Mouse (Mus musculus): Measurements from ENCODE around the gene Dld. TPM values are rescaled to one million over a fixed set of nuclear protein-coding genes. Genes with fewer than 3 reads are reported as not detected.

Gene Dld
- polyA plus RNA-seq, 1 experiment from 2014 or later: 125 TPM

DNA sequence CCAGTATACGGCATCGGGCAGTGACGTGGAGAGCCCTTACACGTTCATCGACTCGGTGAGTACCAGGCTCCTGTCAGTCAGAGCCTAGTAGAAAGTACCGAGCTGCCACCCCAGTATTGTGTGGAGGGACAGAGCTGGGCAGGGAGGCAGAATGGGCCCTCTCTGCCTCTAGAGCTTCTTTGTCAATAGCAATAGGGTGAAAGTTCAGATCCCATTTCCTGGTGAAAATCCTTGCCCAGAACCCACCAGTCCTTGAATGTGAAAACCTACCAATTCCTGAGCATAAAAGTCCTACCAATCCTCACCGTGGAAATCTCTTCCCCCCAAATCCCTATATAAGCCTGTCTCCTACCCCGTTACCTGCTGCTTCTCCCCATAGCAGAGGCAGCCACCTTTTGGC is 51.0 kb downstream of the Dld start:
- no peaks in the 10 kb centered on the region for H3K36me3 ChIP-seq (replicated peaks; ENCODE audit: control insufficient read depth, insufficient read depth)
- no peak overlapping the region for H3K4me2 ChIP-seq (replicated peaks)
- H3K4me3 ChIP-seq (replicated peaks; ENCODE audit: low read length): no peak overlapping the region
- DNase-seq (ENCODE audit: low spot score) (no peak), ATAC-seq (ENCODE audit: low FRiP score) (no peak)
- no peaks in the 10 kb centered on the region for H3K27me3 ChIP-seq (ENCODE audit: control insufficient read depth, insufficient read depth, low read length)
- no peak overlapping the region for H3K27ac ChIP-seq
- H3K9me3 ChIP-seq (ENCODE audit: control insufficient read depth, low read length): no peaks in the 10 kb centered on the region
- no peaks in the 10 kb centered on the region for H3K4me1 ChIP-seq (replicated peaks; ENCODE audit: control insufficient read depth, insufficient read depth, low read length)
- 93% methylated on average over 9 of the region's 9 CpGs for WGBS
- no peak overlapping the region for H3K9ac ChIP-seq

DNA sequence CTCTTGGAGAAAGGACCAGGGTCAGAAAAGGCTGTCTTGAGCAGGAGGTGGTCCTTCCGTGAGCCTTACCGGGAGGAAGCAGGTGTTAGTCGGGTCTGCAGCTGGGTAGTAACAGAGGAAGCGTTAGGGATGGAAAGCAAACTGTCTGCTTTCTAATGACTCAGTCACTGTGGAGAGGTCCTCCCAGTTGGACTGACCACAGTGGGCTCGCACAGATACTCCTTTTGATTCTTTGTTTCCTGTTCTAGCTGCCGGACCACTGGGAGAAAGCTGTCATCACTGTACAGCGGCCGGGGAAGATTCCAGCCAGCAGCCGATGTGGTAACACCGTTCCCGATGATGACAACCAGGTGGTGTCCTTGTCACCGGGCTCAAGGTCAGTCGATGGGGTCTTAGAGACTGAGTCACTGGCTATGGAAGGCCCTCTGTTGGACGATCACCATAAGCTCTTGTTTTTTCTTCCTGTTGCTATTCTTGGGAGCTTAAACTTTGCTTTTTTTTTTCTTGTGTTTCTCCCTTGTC is 51.5 kb downstream of the Dld start:
- Histone ChIP-seq H3K4me2 (replicated peaks) (no peak overlapping the region), H3K36me3 (replicated peaks; ENCODE audit: control insufficient read depth, insufficient read depth) (no peaks in the 10 kb centered on the region), H3K4me3 (replicated peaks; ENCODE audit: low read length) (no peak overlapping the region), H3K9ac (no peak overlapping the region), H3K27me3 (ENCODE audit: control insufficient read depth, insufficient read depth, low read length) (no peaks in the 10 kb centered on the region), H3K4me1 (replicated peaks; ENCODE audit: control insufficient read depth, insufficient read depth, low read length) (no peaks in the 10 kb centered on the region), H3K9me3 (ENCODE audit: control insufficient read depth, low read length) (no peaks in the 10 kb centered on the region), H3K27ac (no peak overlapping the region)
- ATAC-seq (ENCODE audit: low FRiP score) (no peak), DNase-seq (ENCODE audit: low spot score) (no peak)
- WGBS: 86% methylated on average over 14 of the region's 14 CpGs

DNA sequence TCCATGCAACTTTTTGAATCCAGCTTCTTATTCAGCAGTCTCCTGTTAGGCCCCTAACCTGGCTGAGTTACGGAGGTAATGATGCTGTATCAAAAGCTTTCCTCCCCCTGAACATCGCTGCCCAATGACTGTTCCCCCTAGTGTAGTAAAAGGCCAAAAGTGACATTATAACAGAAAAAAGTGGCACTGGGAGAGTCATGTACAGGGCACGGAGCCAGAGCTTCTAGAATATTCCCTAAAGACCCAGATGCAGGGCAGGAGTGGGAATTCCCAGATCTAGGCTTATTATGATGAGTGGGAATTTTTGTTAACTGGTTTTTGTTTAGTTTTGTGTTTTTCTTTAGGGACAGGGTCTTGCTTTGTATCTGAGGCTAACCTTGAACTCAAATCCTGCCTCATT is 52.1 kb downstream of the Dld start:
- Histone ChIP-seq H3K9me3 (ENCODE audit: control insufficient read depth, low read length) (no peaks in the 10 kb centered on the region), H3K36me3 (replicated peaks; ENCODE audit: control insufficient read depth, insufficient read depth) (no peaks in the 10 kb centered on the region), H3K27ac (no peak overlapping the region), H3K4me1 (replicated peaks; ENCODE audit: control insufficient read depth, insufficient read depth, low read length) (no peaks in the 10 kb centered on the region), H3K27me3 (ENCODE audit: control insufficient read depth, insufficient read depth, low read length) (no peaks in the 10 kb centered on the region), H3K4me3 (replicated peaks; ENCODE audit: low read length) (no peak overlapping the region), H3K9ac (no peak overlapping the region), H3K4me2 (replicated peaks) (no peak overlapping the region)
- ATAC-seq (ENCODE audit: low FRiP score) (no peak), DNase-seq (ENCODE audit: low spot score) (no peak)
- WGBS: 89% methylated on average over 3 of the region's 3 CpGs

DNA sequence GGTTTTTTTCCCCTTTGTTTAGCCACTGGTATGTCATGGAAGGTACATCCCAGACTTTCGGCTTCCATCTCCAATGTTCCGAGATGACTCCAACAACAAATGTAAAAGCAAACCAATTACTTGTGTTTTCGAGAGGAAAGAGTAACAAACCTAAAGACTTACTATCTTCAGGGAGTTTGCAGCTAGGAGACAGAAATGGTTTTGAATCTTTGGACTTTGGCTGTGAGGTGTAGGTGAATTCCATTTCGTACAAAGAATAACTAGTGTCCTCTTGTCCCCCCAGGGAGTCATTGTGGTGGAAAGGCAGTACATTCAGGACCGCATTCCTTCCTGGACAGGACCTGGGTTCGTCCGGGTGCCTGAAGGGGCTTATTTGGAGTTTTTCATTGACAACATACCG is 52.7 kb downstream of the Dld start:
- Histone ChIP-seq H3K9ac (no peak overlapping the region), H3K4me2 (replicated peaks) (no peak overlapping the region), H3K27ac (no peak overlapping the region), H3K4me3 (replicated peaks; ENCODE audit: low read length) (no peak overlapping the region), H3K36me3 (replicated peaks; ENCODE audit: control insufficient read depth, insufficient read depth) (no peaks in the 10 kb centered on the region), H3K9me3 (ENCODE audit: control insufficient read depth, low read length) (no peaks in the 10 kb centered on the region), H3K27me3 (ENCODE audit: control insufficient read depth, insufficient read depth, low read length) (no peaks in the 10 kb centered on the region), H3K4me1 (replicated peaks; ENCODE audit: control insufficient read depth, insufficient read depth, low read length) (no peaks in the 10 kb centered on the region)
- no peak for DNase-seq (ENCODE audit: low spot score)
- ATAC-seq (ENCODE audit: low FRiP score): no peak
- WGBS: 88% methylated on average over 8 of the region's 8 CpGs

DNA sequence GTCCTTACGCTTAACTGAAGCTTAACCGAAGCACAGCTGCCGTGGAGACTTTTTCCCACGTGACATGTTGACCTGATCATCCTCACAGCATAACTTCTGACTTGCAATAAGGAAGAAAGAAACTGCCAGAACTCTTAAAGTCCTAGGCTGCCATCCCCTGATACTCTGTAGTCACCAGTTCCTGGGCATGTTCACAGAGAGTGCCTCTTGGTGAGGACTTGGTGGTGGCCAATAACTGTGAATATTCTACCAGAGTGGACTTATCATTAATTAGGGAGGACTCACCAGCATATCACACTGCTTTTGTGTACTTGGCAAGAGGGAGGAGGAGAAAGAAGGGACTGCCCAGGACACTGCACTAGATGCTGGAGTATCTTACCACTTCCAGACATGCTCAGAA is 53.1 kb downstream of the Dld start:
- H3K27me3 ChIP-seq (ENCODE audit: control insufficient read depth, insufficient read depth, low read length): no peaks in the 10 kb centered on the region
- no peak for ATAC-seq (ENCODE audit: low FRiP score)
- DNase-seq (ENCODE audit: low spot score): no peak
- no peaks in the 10 kb centered on the region for H3K4me1 ChIP-seq (replicated peaks; ENCODE audit: control insufficient read depth, insufficient read depth, low read length)
- no peak overlapping the region for H3K4me2 ChIP-seq (replicated peaks)
- H3K9me3 ChIP-seq (ENCODE audit: control insufficient read depth, low read length): no peaks in the 10 kb centered on the region
- no peak overlapping the region for H3K9ac ChIP-seq
- H3K27ac ChIP-seq: no peak overlapping the region
- H3K4me3 ChIP-seq (replicated peaks; ENCODE audit: low read length): no peak overlapping the region
- WGBS: 90% methylated on average over 4 of the region's 4 CpGs
- H3K36me3 ChIP-seq (replicated peaks; ENCODE audit: control insufficient read depth, insufficient read depth): no peaks in the 10 kb centered on the region

DNA sequence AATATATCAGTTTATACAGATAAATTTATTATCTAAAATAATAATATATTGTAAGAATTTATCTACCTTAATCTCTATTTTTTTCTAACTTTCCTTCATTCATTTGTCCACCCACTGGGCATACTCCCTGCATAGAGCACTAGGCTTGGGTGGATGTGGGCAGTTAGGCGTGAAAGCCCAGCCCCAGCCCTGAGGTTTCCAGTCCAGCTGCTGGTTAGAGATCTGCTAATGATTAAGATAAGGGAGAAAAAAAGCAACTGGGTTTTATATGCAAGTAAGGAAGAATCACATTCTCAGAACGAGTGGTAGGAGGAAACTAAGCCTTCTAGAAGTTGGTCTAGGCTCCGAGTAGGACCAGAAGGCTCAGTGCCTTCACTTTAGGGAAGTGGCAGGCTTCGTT is 55.2 kb downstream of the Dld start:
- Histone ChIP-seq H3K9me3 (ENCODE audit: control insufficient read depth, low read length) (no peaks in the 10 kb centered on the region), H3K27ac (no peak overlapping the region), H3K4me1 (replicated peaks; ENCODE audit: control insufficient read depth, insufficient read depth, low read length) (no peaks in the 10 kb centered on the region), H3K36me3 (replicated peaks; ENCODE audit: control insufficient read depth, insufficient read depth) (no peaks in the 10 kb centered on the region), H3K9ac (no peak overlapping the region), H3K27me3 (ENCODE audit: control insufficient read depth, insufficient read depth, low read length) (no peaks in the 10 kb centered on the region), H3K4me3 (replicated peaks; ENCODE audit: low read length) (no peak overlapping the region), H3K4me2 (replicated peaks) (no peak overlapping the region)
- ATAC-seq (ENCODE audit: low FRiP score): no peak
- DNase-seq (ENCODE audit: low spot score): no peak
- WGBS: 82% methylated on average over 4 of the region's 4 CpGs

DNA sequence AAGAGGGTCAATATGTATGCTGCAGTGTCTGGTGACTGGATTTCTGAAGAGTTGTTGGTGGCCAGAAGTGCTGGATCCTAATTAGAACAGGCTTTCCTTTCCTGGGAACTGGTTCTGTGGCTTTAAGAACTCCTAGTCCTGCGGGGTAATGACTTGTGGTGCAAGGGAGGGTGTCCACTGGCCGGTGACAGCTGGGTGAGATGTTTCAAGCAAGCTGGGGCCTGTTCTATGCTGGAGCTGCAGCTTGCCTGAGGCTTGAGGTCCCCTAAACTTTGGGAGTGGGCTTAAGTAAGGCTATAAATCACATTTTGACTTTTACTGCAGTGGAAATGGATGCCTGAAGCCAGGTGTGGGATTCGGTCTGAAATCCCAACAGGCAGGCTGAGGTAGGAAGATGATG is 55.7 kb downstream of the Dld start:
- DNase-seq (ENCODE audit: low spot score): no peak
- Histone ChIP-seq H3K27me3 (ENCODE audit: control insufficient read depth, insufficient read depth, low read length) (no peaks in the 10 kb centered on the region), H3K4me1 (replicated peaks; ENCODE audit: control insufficient read depth, insufficient read depth, low read length) (no peaks in the 10 kb centered on the region), H3K9ac (no peak overlapping the region), H3K4me2 (replicated peaks) (no peak overlapping the region), H3K9me3 (ENCODE audit: control insufficient read depth, low read length) (no peaks in the 10 kb centered on the region), H3K27ac (no peak overlapping the region), H3K4me3 (replicated peaks; ENCODE audit: low read length) (no peak overlapping the region), H3K36me3 (replicated peaks; ENCODE audit: control insufficient read depth, insufficient read depth) (no peaks in the 10 kb centered on the region)
- WGBS: 73% methylated on average over 3 of the region's 3 CpGs
- ATAC-seq (ENCODE audit: low FRiP score): no peak

DNA sequence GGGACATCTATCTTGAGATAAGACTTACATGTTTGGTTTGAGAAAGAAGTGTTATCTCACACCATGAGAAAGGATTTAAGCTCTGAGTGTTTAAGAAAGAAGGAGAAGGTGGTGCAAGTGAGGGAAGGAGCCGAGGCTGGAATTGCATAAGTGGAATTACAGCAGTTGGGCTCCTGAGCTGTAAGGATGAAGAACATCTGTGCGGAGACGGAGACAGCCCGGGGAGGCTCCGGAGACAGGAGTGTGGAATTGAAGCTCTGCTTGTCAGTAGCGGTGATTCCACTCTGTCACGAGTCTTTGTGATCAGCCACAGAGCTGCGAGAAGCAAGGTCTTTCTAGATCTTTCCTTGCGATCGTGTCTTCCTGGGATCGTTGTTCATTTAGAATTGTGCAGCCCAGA is 56.3 kb downstream of the Dld start:
- WGBS: 86% methylated on average over 11 of the region's 11 CpGs
- Histone ChIP-seq H3K9me3 (ENCODE audit: control insufficient read depth, low read length) (no peaks in the 10 kb centered on the region), H3K9ac (no peak overlapping the region), H3K4me2 (replicated peaks) (no peak overlapping the region), H3K27me3 (ENCODE audit: control insufficient read depth, insufficient read depth, low read length) (no peaks in the 10 kb centered on the region), H3K27ac (no peak overlapping the region), H3K4me3 (replicated peaks; ENCODE audit: low read length) (no peak overlapping the region), H3K4me1 (replicated peaks; ENCODE audit: control insufficient read depth, insufficient read depth, low read length) (no peaks in the 10 kb centered on the region), H3K36me3 (replicated peaks; ENCODE audit: control insufficient read depth, insufficient read depth) (no peaks in the 10 kb centered on the region)
- DNase-seq (ENCODE audit: low spot score) (no peak), ATAC-seq (ENCODE audit: low FRiP score) (no peak)

DNA sequence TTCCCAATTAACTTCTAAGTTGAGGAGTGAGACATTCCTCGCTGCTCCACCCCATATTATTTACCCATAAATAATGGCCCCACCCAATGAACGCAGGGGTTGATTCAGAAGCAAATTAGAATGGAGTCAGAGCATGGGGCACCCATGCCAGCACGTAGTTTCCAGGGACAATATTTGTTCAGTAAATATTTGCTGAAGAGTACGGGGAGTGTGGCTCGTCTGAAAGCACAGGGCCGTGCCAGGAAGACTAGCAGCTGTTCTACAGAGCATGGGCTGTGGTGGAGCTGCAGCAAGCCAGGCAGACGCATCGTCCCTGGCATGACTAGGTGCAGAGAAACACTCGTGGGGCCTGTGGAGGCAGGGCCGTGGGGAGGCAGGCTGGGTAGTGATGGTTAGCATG is 56.7 kb downstream of the Dld start:
- Histone ChIP-seq H3K36me3 (replicated peaks; ENCODE audit: control insufficient read depth, insufficient read depth) (no peaks in the 10 kb centered on the region), H3K4me1 (replicated peaks; ENCODE audit: control insufficient read depth, insufficient read depth, low read length) (no peaks in the 10 kb centered on the region), H3K27ac (no peak overlapping the region), H3K9ac (no peak overlapping the region), H3K27me3 (ENCODE audit: control insufficient read depth, insufficient read depth, low read length) (no peaks in the 10 kb centered on the region), H3K9me3 (ENCODE audit: control insufficient read depth, low read length) (no peaks in the 10 kb centered on the region), H3K4me2 (replicated peaks) (no peak overlapping the region), H3K4me3 (replicated peaks; ENCODE audit: low read length) (no peak overlapping the region)
- no peak for DNase-seq (ENCODE audit: low spot score)
- no peak for ATAC-seq (ENCODE audit: low FRiP score)
- 73% methylated on average over 10 of the region's 10 CpGs for WGBS

DNA sequence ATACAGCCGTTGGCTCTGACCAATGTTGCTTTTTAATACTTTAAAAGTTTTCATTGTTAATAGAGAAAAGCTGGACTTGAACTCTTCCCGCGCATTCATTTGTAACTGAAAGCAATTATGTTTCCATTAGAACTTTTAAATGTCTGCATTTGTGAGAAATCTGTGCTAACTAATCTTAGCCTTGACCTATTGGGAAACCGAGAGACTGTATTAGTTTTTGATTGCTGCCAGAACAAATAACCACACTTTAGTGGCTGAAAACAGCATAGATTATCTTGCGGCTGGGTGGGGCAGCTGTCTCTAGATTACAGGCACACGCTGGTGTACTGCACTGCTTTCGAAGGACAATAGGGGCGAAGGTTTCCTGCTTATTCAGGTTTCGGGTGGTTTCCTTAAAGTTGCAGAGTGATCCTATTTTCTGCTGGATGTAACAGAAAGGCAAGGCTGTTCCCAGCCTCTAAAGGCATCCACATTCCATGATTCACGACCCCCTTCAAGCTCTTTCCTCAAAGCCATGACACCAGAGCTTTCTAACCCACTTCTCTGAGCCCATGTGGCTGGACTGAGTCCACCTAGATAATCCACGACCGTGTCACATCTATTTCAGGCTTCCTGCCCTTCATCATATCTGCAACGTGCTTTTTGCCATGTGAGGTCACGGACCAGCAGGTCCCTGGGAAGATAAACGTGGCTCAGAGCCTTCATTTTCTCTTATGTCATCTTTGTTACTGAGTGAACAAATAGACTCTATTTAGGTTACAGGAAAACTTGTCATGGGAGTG is 57.7 kb downstream of the Dld start:
- Histone ChIP-seq H3K36me3 (replicated peaks; ENCODE audit: control insufficient read depth, insufficient read depth) (no peaks in the 10 kb centered on the region), H3K27me3 (ENCODE audit: control insufficient read depth, insufficient read depth, low read length) (no peaks in the 10 kb centered on the region), H3K4me2 (replicated peaks) (no peak overlapping the region), H3K4me1 (replicated peaks; ENCODE audit: control insufficient read depth, insufficient read depth, low read length) (no peaks in the 10 kb centered on the region), H3K27ac (no peak overlapping the region), H3K9me3 (ENCODE audit: control insufficient read depth, low read length) (no peaks in the 10 kb centered on the region), H3K9ac (no peak overlapping the region), H3K4me3 (replicated peaks; ENCODE audit: low read length) (no peak overlapping the region)
- no peak for ATAC-seq (ENCODE audit: low FRiP score)
- no peak for DNase-seq (ENCODE audit: low spot score)
- WGBS: 79% methylated on average over 15 of the region's 15 CpGs

All from hindbrain, embryonic 14.5 days (tissue).